Mouse (Mus musculus) lung, postnatal 14 days (tissue): ENCODE data around the gene Sc5d.
A peak's percentile ranks its signal among the peaks of the same experiment; 100 is the strongest.

Source experiments
- DNase-seq: peaks from one replicate; pipeline ENCODE4 v3.0.0; 2021

Gene Sc5d

GRCm38 (mm10) chr9:42264145-42264544 lies at the start of gene Sc5d:
Gene Sc5d, minus strand, starts transcription at chr9:42264256.
- DNase-seq: peak; percentile 95

- no peak for DNase-seq
These were observed 47.3 kb upstream of the Sc5d start for GRCm38 (mm10) chr9:42311311-42311710.

GRCm38 (mm10) chr9:42303894-42304293 lies 39.8 kb upstream of the Sc5d start:
- no peak for DNase-seq

GRCm38 (mm10) chr9:42301082-42301633 lies 37.1 kb upstream of the Sc5d start:
- no peak for DNase-seq

- DNase-seq: no peak
These were observed 32.4 kb upstream of the Sc5d start for GRCm38 (mm10) chr9:42296297-42296922.

GRCm38 (mm10) chr9:42294131-42294530 lies 30.1 kb upstream of the Sc5d start:
- DNase-seq: no peak

- no peak for DNase-seq
These were observed 29.5 kb upstream of the Sc5d start for GRCm38 (mm10) chr9:42293596-42293995.

GRCm38 (mm10) chr9:42293051-42293450 lies 29.0 kb upstream of the Sc5d start:
- no peak for DNase-seq

- no peak for DNase-seq
These were observed 15.6 kb upstream of the Sc5d start for GRCm38 (mm10) chr9:42279676-42280075.

GRCm38 (mm10) chr9:42278046-42278445 lies 14.0 kb upstream of the Sc5d start:
- DNase-seq: no peak

GRCm38 (mm10) chr9:42277606-42278005 lies 13.6 kb upstream of the Sc5d start:
- DNase-seq: no peak

- no peak for DNase-seq
These were observed 13.1 kb upstream of the Sc5d start for GRCm38 (mm10) chr9:42277162-42277561.

- DNase-seq: no peak
These were observed 11.7 kb upstream of the Sc5d start for GRCm38 (mm10) chr9:42275761-42276145.

- no peak for DNase-seq
These were observed 11.1 kb upstream of the Sc5d start for GRCm38 (mm10) chr9:42275027-42275760.

GRCm38 (mm10) chr9:42273682-42274296 lies 9.7 kb upstream of the Sc5d start:
- no peak for DNase-seq

- DNase-seq: no peak
These were observed 9.1 kb upstream of the Sc5d start for GRCm38 (mm10) chr9:42273174-42273573.

- DNase-seq: no peak
These were observed 8.6 kb upstream of the Sc5d start for GRCm38 (mm10) chr9:42272690-42273089.

- DNase-seq: no peak
These were observed 7.4 kb upstream of the Sc5d start for GRCm38 (mm10) chr9:42271456-42271855.

- no peak for DNase-seq
These were observed 6.6 kb upstream of the Sc5d start for GRCm38 (mm10) chr9:42270617-42271016.

- no peak for DNase-seq
These were observed 6.0 kb upstream of the Sc5d start for GRCm38 (mm10) chr9:42270081-42270480.

- no peak for DNase-seq
These were observed 4.3 kb upstream of the Sc5d start for GRCm38 (mm10) chr9:42268371-42268770.

GRCm38 (mm10) chr9:42265309-42265708 lies 1.3 kb upstream of the Sc5d start:
- no peak for DNase-seq

GRCm38 (mm10) chr9:42263709-42264111 lies 346 bp downstream of the Sc5d start:
- DNase-seq: no peak

GRCm38 (mm10) chr9:42260481-42260880 lies 3.6 kb downstream of the Sc5d start:
- no peak for DNase-seq
